Mouse (Mus musculus) fat pad, adult 2 months (tissue): ENCODE measurements at regions not wholly inside any gene's neighbourhood (a gene's known extent, or its start where the extent isn't known, plus 50 kb on each side); places are given as distances from the start of the nearest gene placed in this dataset.
A peak's percentile ranks its signal among the peaks of the same experiment; 100 is the strongest.
"Not testable (repeated sequence)": the region's sequence is repeated elsewhere in the genome, so short reads cannot be mapped to it uniquely, and the experiment has no call there.

ENCODE experiments used
- DNase-seq: peaks from one replicate; pipeline ENCODE4 v3.0.0-alpha.2; 2011; ENCODE audit warnings: low read depth, low spot score; ENCODE audit errors: extremely low read depth

GRCm38 (mm10) chr6:7120136-7120535, 164.3 kb downstream of the Sdhaf3 start:
- DNase-seq = no peak

- DNase-seq = no peak
These were observed 177.2 kb downstream of the Sdhaf3 start for GRCm38 (mm10) chr6:7133042-7133441.

GRCm38 (mm10) chr6:7134062-7134461, 178.3 kb downstream of the Sdhaf3 start:
- DNase-seq = no peak

- no peak for DNase-seq
These were observed 179.1 kb downstream of the Sdhaf3 start for GRCm38 (mm10) chr6:7134888-7135287.

- DNase-seq = no peak
These were observed 225.9 kb downstream of the Sdhaf3 start for GRCm38 (mm10) chr6:7181711-7182110.

GRCm38 (mm10) chr6:7199046-7199599, 243.3 kb downstream of the Sdhaf3 start:
- DNase-seq = no peak

- DNase-seq = peak; percentile 7
These were observed 260.1 kb downstream of the Sdhaf3 start for GRCm38 (mm10) chr6:7215880-7216279.

GRCm38 (mm10) chr6:7252286-7252685, 296.5 kb downstream of the Sdhaf3 start:
- DNase-seq = no peak

GRCm38 (mm10) chr6:7277431-7277830, 277.2 kb upstream of the Tac1 start:
- DNase-seq = no peak

- no peak for DNase-seq
These were observed 247.7 kb upstream of the Tac1 start for GRCm38 (mm10) chr6:7306956-7307355.

- no peak for DNase-seq
These were observed 241.2 kb upstream of the Tac1 start for GRCm38 (mm10) chr6:7313496-7313895.

- DNase-seq = no peak
These were observed 227.7 kb upstream of the Tac1 start for GRCm38 (mm10) chr6:7326974-7327373.

- DNase-seq = no peak
These were observed 198.0 kb upstream of the Tac1 start for GRCm38 (mm10) chr6:7356634-7357033.

GRCm38 (mm10) chr6:7367166-7367565, 187.5 kb upstream of the Tac1 start:
- DNase-seq = no peak

- no peak for DNase-seq
These were observed 180.1 kb upstream of the Tac1 start for GRCm38 (mm10) chr6:7374629-7375028.

- DNase-seq = no peak
These were observed 178.8 kb upstream of the Tac1 start for GRCm38 (mm10) chr6:7375851-7376250.

GRCm38 (mm10) chr6:7378651-7379050, 176.0 kb upstream of the Tac1 start:
- no peak for DNase-seq

- no peak for DNase-seq
These were observed 129.9 kb upstream of the Tac1 start for GRCm38 (mm10) chr6:7424731-7425130.

- DNase-seq = no peak
These were observed 113.0 kb upstream of the Tac1 start for GRCm38 (mm10) chr6:7441725-7442124.

GRCm38 (mm10) chr6:7442286-7442685, 112.4 kb upstream of the Tac1 start:
- DNase-seq = not testable (repeated sequence)

- no peak for DNase-seq
These were observed 98.8 kb upstream of the Tac1 start for GRCm38 (mm10) chr6:7455881-7456280.

- no peak for DNase-seq
These were observed 90.8 kb upstream of the Tac1 start for GRCm38 (mm10) chr6:7463896-7464295.

GRCm38 (mm10) chr6:7464346-7464745, 90.3 kb upstream of the Tac1 start:
- DNase-seq = no peak
